Mouse (Mus musculus): ENCODE measurements around the gene Gm11555.

- no peak for TF ChIP-seq EP300 (IDR thresholded peaks at IDR 0.05; ENCODE audit: insufficient read depth, low read depth, low read length)
- no peak for TF ChIP-seq POLR2A (IDR thresholded peaks at IDR 0.05; ENCODE audit: insufficient read depth, low read length)
Measured at GRCm38 (mm10) chr11:99644351-99644750, 5.7 kb downstream of the Gm11555 start.
